Mouse (Mus musculus) MEL (cell line): Measurements from ENCODE around the gene Tgfbi. TPM values are rescaled to one million over a fixed set of nuclear protein-coding genes. Genes with fewer than 3 reads are reported as not detected.

ENCODE experiments used
- DNase-seq: peaks from one replicate; pipeline ENCODE4 v3.0.0; 2011; ENCODE audit warnings: low read depth, low spot score
- H3K27ac ChIP-seq: 2 replicates; pipeline ENCODE4 v1.5.1; 2012; ENCODE audit warnings: low read depth, mild to moderate bottlenecking, control low read depth, low read length, moderate library complexity; ENCODE audit not compliant: control insufficient read depth
- H3K27me3 ChIP-seq, 2 experiments: fragments of 150-350 bp in 1 of 2; sonication (generic) in 1 of 2; 2 replicates each; pipeline ENCODE4 v1.6.1; 2012; ENCODE audit warnings: low read length in 2 of 2, mild to moderate bottlenecking in 2 of 2, improper control_type of control experiment in 1 of 2, moderate library complexity in 1 of 2; ENCODE audit not compliant: insufficient read depth in 2 of 2, control insufficient read depth in 1 of 2
- H3K36me3 ChIP-seq, 2 experiments: 2 replicates each; pipeline ENCODE4 v1.6.1; 2012 to 2014; ENCODE audit warnings: low read length in 2 of 2, improper control_type of control experiment in 1 of 2, inconsistent platforms in 1 of 2, mild to moderate bottlenecking in 1 of 2; ENCODE audit not compliant: insufficient read depth in 2 of 2, control insufficient read depth in 1 of 2
- H3K4me1 ChIP-seq, 2 experiments: fragments of 150-350 bp in 1 of 2; sonication (generic) in 1 of 2; 2 replicates each; pipeline ENCODE4 v1.6.1; 2012; ENCODE audit warnings: low read length in 2 of 2, improper control_type of control experiment in 1 of 2, mild to moderate bottlenecking in 1 of 2; ENCODE audit not compliant: insufficient read depth in 2 of 2, control insufficient read depth in 1 of 2
- H3K4me3 ChIP-seq, 2 experiments: fragments of 150-350 bp in 1 of 2; sonication (generic) in 1 of 2; 2 replicates each; pipeline ENCODE4 v1.5.1; 2012; ENCODE audit warnings: low read depth in 2 of 2, low read length in 2 of 2, mild to moderate bottlenecking in 2 of 2, moderate library complexity in 2 of 2, control low read depth in 1 of 2, improper control_type of control experiment in 1 of 2; ENCODE audit not compliant: control insufficient read depth in 1 of 2, insufficient read depth in 1 of 2
- H3K79me2 ChIP-seq: 2 replicates; pipeline ENCODE4 v1.6.1; 2012; ENCODE audit warnings: mild to moderate bottlenecking, low read length, moderate library complexity; ENCODE audit not compliant: control insufficient read depth, poor library complexity, insufficient read depth
- H3K9ac ChIP-seq: 2 replicates; pipeline ENCODE4 v1.6.1; 2012; ENCODE audit warnings: low read depth, mild to moderate bottlenecking, control low read depth, low read length, moderate library complexity; ENCODE audit not compliant: control insufficient read depth, poor library complexity, severe bottlenecking
- H3K9me3 ChIP-seq: fragments of 150-350 bp; sonication (generic); replicated peaks from 2 replicates; pipeline ENCODE4 v1.6.1; 2012; ENCODE audit warnings: mild to moderate bottlenecking, low read length, improper control_type of control experiment, moderate library complexity; ENCODE audit not compliant: insufficient read depth
- BHLHE40 ChIP-seq: IDR thresholded peaks from 2 replicates; pipeline ENCODE4 v1.6.1; 2012; ENCODE audit warnings: low read depth, mild to moderate bottlenecking, inconsistent platforms, low read length, improper control_type of control experiment, borderline replicate concordance
- ELF1 ChIP-seq: IDR thresholded peaks from 2 replicates; pipeline ENCODE4 v1.6.1; 2014; ENCODE audit warnings: low read depth, mild to moderate bottlenecking, inconsistent platforms, low read length, improper control_type of control experiment, moderate library complexity
- GABPA ChIP-seq: IDR thresholded peaks from 2 replicates; pipeline ENCODE4 v1.6.1; 2012; ENCODE audit warnings: low read depth, mild to moderate bottlenecking, inconsistent platforms, low read length, improper control_type of control experiment, moderate library complexity
- HCFC1 ChIP-seq: IDR thresholded peaks from 2 replicates; pipeline ENCODE4 v1.6.1; 2012; ENCODE audit warnings: low read depth, mild to moderate bottlenecking, inconsistent platforms, low read length, improper control_type of control experiment, moderate library complexity
- MAX ChIP-seq: IDR thresholded peaks from 2 replicates; pipeline ENCODE4 v1.6.1; 2011; ENCODE audit warnings: low read length, improper control_type of control experiment
- MAZ ChIP-seq: IDR thresholded peaks from 2 replicates; pipeline ENCODE4 v1.6.1; 2012; ENCODE audit warnings: low read depth, mild to moderate bottlenecking, inconsistent platforms, low read length, improper control_type of control experiment
- MXI1 ChIP-seq: IDR thresholded peaks from 2 replicates; pipeline ENCODE4 v1.6.1; 2011; ENCODE audit warnings: mild to moderate bottlenecking, low read depth, low read length, improper control_type of control experiment
- MYB ChIP-seq: IDR thresholded peaks from 2 replicates; pipeline ENCODE4 v1.6.1; 2011; ENCODE audit warnings: mild to moderate bottlenecking, low read depth, low read length, improper control_type of control experiment
- NELFE ChIP-seq: IDR thresholded peaks from 2 replicates; pipeline ENCODE4 v1.6.1; 2011; ENCODE audit warnings: low read depth, low read length, improper control_type of control experiment
- NRF1 ChIP-seq: IDR thresholded peaks from 2 replicates; pipeline ENCODE4 v1.6.1; 2014; ENCODE audit warnings: low read depth, mild to moderate bottlenecking, inconsistent platforms, low read length, improper control_type of control experiment, moderate library complexity; ENCODE audit not compliant: poor library complexity, insufficient read depth, severe bottlenecking
- POLR2A ChIP-seq, 2 experiments: IDR thresholded peaks; 2 replicates each; pipeline ENCODE4 v1.6.1; 2011 to 2012; ENCODE audit warnings: low read length in 2 of 2, mild to moderate bottlenecking in 2 of 2, control low read depth in 1 of 2, improper control_type of control experiment in 1 of 2, low read depth in 1 of 2, moderate library complexity in 1 of 2; ENCODE audit not compliant: control insufficient read depth in 1 of 2, insufficient read depth in 1 of 2, poor library complexity in 1 of 2
- POLR2AphosphoS2 ChIP-seq: IDR thresholded peaks from 2 replicates; pipeline ENCODE4 v1.6.1; 2011; ENCODE audit warnings: low read length, improper control_type of control experiment
- RAD21 ChIP-seq: IDR thresholded peaks from 2 replicates; pipeline ENCODE4 v1.6.1; 2011; ENCODE audit warnings: mild to moderate bottlenecking, low read depth, low read length, improper control_type of control experiment
- SIN3A ChIP-seq: IDR thresholded peaks from 2 replicates; pipeline ENCODE4 v1.6.1; 2012; ENCODE audit warnings: low read length, improper control_type of control experiment, inconsistent platforms
- UBTF ChIP-seq: IDR thresholded peaks from 2 replicates; pipeline ENCODE4 v1.6.1; 2012; ENCODE audit warnings: low read depth, mild to moderate bottlenecking, inconsistent platforms, low read length, improper control_type of control experiment, moderate library complexity, borderline replicate concordance; ENCODE audit not compliant: insufficient read depth
- USF1 ChIP-seq: IDR thresholded peaks from 2 replicates; pipeline ENCODE4 v1.6.1; 2014; ENCODE audit warnings: low read depth, mild to moderate bottlenecking, inconsistent platforms, low read length, improper control_type of control experiment, moderate library complexity
- ZC3H11A ChIP-seq: IDR thresholded peaks from 2 replicates; pipeline ENCODE4 v1.6.1; 2012; ENCODE audit warnings: low read depth, mild to moderate bottlenecking, inconsistent platforms, low read length, improper control_type of control experiment
- ZKSCAN1 ChIP-seq: IDR thresholded peaks from 2 replicates; pipeline ENCODE4 v1.6.1; 2012; ENCODE audit warnings: low read depth, mild to moderate bottlenecking, inconsistent platforms, low read length, improper control_type of control experiment, moderate library complexity
- polyA plus RNA-seq, 2 experiments: library from polyadenylated mRNA; stranded (reverse) in 1 of 2; unstranded in 1 of 2; fragments of >175 nt in 1 of 2; fragments of >200 nt in 1 of 2; gene quantifications; 2 replicates each; pipeline versions ENCODE4 v1.2.1 to v1.2.4; 2012; ENCODE audit warnings: low replicate concordance in 2 of 2, low read depth in 1 of 2; ENCODE audit not compliant: insufficient read length in 2 of 2, insufficient read depth in 1 of 2, missing spikeins in 1 of 2
- total RNA-seq: library from RNA; depleted of rRNA; stranded (reverse); fragments of 300-350 nt; gene quantifications from 2 replicates; pipeline ENCODE4 v1.2.3, GENCODE M21; 2012

Tgfbi gene
- total and polyA plus RNA-seq, 3 experiments, result not detected

- TF ChIP-seq GABPA (no peak), UBTF (no peak), HCFC1 (no peak), ELF1 (no peak), NELFE (no peak), MAX (no peak), MXI1 (no peak), RAD21 (no peak), POLR2A (IDR thresholded peaks at IDR 0.05; ENCODE audit: control insufficient read depth in 1 of 2, insufficient read depth in 1 of 2, low read depth in 1 of 2, low read length in 2 of 2, poor library complexity in 1 of 2) (no peak), ZC3H11A (no peak), MYB (no peak), BHLHE40 (no peak), USF1 (no peak), MAZ (no peak), ZKSCAN1 (no peak), POLR2AphosphoS2 (no peak), NRF1 (no peak), SIN3A (no peak)
- Histone ChIP-seq H3K4me1 (no peaks in the 10 kb centered on the region), H3K79me2 (no peaks in the 10 kb centered on the region), H3K9me3 (no peaks in the 10 kb centered on the region), H3K27ac (no peak overlapping the region), H3K36me3 (no peaks in the 10 kb centered on the region), H3K27me3 (no peaks in the 10 kb centered on the region), H3K4me3 (no peak overlapping the region), H3K9ac (no peak overlapping the region)
- DNase-seq, result no peak
Measured at GRCm38 (mm10) chr13:56561129-56561528, 48.2 kb upstream of the Tgfbi start.

- Histone ChIP-seq H3K9me3 (no peaks in the 10 kb centered on the region), H3K4me3 (no peak overlapping the region), H3K4me1 (no peaks in the 10 kb centered on the region), H3K36me3 (no peaks in the 10 kb centered on the region), H3K79me2 (no peaks in the 10 kb centered on the region)
- DNase-seq, result no peak
- no peak for TF ChIP-seq NRF1
- TF ChIP-seq ZKSCAN1, result no peak
- TF ChIP-seq, all 39 proteins: peak for 0
- Histone ChIP-seq H3K27me3 (no peaks in the 10 kb centered on the region), H3K9ac (no peak overlapping the region), H3K27ac (no peak overlapping the region)
Measured at GRCm38 (mm10) chr13:56563075-56563474, 46.2 kb upstream of the Tgfbi start.
